Mouse (Mus musculus): ENCODE results near the gene Nudt9.
A peak's percentile ranks its signal among the peaks of the same experiment; 100 is the strongest.
"Not testable (repeated sequence)": the region's sequence is repeated elsewhere in the genome, so short reads cannot be mapped to it uniquely, and the experiment has no call there.

The Nudt9 gene

DNA sequence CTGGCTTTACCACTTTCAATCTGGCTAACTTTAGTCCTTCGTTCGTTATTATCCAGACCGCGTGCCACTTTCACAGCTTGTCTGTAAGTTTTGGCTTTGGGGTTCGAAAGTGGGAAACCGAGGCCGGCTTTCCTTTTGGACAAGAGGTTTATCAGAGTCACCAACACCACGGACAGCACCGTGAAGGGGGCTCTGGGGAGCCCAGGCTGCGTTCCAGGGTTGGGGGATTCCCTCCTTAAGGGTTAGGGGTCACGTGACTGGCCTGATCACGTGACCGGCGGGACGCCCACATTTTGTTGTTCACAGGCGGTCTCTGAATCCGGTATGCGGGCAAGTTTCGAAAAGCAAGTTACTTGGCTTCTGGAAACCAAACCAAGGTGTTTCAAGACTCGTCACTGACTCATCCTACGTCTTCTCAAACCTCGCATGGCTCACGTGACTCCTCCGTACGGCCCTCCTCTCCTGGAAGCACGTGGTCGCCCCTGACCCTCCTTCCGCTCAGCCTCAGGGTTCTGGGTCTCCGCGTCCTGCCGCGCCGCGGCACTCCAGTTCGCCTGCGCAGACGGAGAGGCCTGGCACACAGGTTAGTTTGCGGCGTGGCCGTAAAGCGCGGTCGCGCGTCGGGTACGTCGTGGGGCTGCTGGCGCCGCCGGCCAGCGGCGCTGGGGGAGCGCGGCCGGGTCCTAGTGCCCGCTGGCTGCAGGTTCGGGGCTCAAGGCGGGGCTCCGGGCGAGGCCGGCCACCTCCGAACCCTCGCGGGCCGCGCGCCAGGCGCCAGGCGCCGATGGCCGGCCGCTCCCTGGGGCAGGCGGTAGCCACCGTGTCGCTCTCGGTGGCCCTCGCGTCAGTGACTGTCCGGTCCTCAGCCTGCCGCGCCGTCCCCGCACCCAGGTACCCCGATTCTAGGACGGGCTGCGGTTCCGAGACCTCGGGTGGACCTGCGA lies at the start of gene Nudt9:
Gene Nudt9, plus strand, starts transcription at position 51 of the 944 bp plus-strand sequence.
- DNase-seq (ENCODE audit: low spot score): peak; percentile 95

DNA sequence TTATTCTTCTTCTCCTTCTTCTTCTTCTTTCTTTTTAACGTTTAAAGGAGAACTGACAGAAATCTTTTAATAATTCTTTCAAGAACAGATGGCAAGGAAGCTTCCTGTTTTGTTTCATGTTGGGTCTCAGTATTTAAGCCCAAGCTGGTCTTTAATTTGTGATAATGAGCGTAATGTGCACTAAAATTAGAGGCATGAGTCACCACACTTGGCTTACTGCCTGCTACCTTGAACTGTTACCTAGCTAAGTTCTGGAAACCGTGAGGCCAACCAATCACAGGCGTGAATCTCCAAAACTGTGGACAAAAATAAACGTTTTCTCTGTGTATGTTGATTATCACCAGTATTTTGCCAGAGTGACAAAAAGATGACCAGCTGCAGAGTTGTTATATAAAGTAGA lies 47.4 kb upstream of the Nudt9 start:
- no peak for DNase-seq (ENCODE audit: low spot score)

DNA sequence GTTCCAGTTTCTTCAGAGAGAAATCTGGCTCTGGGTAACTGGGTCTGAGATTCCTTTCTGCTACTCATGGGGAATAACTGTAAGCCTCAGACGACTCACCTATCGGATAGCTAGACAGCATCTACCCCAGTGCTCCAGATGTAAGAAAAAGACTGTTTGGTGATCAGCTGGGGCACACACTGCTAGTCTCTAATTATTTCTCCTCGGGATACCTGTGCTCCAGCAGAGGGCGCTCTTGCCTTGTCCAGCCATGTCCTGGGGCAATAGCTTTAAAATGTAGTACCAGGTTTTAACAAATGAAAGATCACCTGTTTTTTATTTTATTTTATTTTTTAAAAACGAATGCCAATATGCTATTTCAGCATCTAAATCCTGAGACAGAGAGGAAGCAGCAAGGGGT lies 46.4 kb upstream of the Nudt9 start:
- peak; percentile 61 for DNase-seq (ENCODE audit: low spot score)

DNA sequence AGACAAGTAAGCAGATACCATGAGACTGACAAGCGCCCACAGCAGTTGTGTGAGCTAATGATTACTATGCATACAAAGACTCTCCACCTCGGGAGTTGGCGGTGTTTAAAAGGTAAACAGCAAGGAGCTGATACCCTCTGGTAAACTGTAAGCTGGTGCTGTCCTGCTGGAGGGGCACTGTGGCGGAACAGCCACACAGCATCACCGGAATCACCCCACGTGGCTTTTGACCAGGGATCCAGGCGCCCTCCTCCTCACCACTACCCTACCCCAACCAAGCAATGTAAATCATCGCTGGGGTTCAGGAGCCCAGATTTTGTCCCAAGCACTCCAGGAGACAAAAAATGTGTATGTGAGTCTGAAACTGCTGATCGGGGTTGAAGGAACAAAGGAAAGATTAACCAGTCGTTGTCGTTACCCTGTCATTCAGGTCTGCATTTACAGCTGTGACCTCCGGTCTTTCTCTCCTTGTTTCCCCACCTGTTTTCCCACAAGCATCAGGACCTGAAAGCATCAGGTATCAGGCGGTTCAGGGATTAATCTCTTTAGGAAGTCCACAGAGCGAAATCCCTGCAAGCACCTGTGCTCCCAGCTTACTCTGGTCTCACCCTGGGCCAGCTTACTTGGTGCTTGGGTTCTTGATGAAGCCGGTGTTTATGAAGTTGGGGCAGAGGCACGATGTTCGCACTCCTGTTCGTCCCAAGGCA lies 43.4 kb upstream of the Nudt9 start:
- DNase-seq (ENCODE audit: low spot score): no peak

DNA sequence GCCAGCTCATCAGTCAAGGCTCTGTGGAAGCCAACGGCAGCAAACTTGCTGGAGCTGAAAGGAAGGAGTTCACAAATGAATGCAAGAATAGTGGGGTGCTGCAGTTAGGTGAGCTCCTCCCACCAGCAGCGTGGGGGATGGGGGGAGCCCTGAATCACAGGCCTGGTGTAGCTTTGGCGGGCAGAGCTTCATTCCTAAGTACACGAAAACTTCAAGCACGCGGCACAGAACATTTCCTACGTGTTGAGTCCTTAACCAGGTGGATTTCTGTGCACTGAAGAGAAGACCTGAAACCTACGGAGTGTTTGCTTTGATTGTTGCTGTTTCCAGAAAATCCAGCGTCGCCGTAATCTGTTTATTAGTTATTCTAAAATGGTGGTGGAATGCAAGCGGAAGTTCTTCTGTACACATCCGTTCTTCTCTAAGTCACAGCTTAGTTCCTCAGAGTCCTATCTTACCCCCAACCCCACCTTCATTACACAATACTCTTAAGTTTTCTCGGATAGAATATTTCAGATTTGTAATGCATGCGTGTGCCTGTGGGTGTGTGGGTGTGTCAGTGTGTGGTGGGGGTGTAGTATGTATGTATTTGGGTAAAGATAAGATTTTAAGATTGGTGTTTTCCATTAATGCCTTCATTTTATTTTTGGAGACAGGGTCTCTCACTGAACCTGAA lies 42.7 kb upstream of the Nudt9 start:
- DNase-seq (ENCODE audit: low spot score): no peak

DNA sequence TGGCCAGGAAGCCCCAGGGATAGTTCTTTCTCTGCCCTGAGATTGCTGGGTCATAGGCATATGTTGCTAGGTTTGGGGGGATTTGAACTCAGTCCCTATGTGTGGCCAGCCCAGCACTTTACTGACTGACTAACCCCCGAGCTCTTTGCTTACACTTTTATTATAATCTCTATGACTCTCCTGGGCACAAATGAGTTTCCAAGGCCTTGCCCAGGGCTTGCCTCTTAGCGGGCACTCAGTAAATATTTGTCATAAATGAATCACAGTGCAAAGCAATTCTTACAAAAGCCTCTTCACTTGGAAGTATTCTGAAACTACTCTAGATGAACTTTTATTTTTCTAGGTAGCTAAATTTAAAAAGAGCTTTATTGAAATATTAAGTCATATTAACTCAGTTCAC lies 42.2 kb upstream of the Nudt9 start:
- no peak for DNase-seq (ENCODE audit: low spot score)

DNA sequence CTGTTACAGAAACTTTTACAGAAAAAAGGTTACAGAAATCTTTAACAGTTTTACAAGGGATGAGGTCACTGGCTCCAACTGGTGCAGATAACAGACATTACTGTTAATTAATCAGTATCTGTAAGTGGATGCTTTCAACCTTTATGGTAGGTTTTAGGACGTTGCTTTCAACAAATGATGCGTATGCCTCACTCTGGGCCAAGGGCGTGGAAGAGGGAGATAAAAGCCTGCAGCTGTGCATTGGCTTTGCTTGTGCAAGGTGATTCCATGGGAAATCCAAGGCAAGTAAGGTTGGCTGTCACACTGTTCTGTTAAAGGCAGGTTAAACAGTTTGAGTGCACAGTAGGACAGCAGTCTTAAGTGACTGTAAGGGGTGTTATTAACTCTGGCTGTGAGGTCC lies 39.3 kb upstream of the Nudt9 start:
- no peak for DNase-seq (ENCODE audit: low spot score)

DNA sequence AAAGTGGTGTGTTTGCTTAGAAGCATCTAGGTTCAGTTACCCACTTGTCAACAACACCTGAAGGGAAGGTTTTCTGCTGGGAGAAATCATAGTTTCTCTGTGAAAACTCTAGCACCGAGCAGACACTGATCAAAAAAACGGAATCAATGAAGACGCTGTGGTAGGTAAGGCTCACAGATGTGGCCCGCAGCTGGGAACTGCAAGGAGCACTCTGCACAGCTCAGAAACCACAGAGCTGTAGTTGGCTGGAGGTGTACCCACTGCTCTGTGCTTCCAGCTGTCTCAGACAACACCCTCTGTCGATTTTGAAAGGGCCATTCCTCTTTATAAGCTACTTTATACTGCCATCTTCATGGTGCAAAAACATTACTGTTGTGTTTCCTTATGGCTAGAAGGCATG lies 38.3 kb upstream of the Nudt9 start:
- no peak for DNase-seq (ENCODE audit: low spot score)

DNA sequence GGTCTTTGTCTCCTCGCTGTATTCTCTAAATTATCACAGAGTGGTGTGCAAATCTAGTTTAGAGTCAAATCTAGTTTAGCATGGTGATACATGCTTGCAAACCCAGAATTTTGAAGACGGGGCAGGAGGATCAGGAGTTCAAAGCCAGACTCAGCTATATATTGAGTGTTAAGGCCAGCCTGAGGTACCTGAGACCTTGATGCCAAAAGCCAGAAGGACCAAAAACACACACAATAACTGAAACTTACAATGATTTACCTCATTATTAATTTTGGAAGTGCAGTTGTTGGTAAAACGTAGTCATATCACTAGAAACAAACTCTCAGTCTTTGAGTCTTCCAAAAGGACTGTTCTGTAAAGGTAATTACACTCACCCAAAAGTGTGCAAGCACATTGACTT lies 36.7 kb upstream of the Nudt9 start:
- no peak for DNase-seq (ENCODE audit: low spot score)

DNA sequence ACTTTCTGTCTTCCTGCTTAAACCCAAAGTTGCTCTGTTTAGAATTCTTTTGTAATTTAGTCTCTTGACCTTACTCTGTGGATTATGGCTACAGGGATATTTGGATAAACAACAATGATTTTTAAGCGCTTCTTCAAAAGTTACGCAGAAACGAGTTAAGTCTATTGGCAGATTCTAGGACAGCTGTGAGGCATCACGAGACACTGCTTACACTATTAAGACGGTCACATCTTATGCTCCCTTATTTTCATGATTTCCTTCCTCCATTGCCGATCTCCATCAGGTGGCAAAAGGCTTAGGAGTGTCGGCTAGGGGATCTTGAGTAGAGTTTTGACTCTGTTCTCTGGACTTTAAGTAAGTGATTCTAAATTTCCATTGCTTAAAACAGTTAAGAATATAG lies 35.8 kb upstream of the Nudt9 start:
- no peak for DNase-seq (ENCODE audit: low spot score)

DNA sequence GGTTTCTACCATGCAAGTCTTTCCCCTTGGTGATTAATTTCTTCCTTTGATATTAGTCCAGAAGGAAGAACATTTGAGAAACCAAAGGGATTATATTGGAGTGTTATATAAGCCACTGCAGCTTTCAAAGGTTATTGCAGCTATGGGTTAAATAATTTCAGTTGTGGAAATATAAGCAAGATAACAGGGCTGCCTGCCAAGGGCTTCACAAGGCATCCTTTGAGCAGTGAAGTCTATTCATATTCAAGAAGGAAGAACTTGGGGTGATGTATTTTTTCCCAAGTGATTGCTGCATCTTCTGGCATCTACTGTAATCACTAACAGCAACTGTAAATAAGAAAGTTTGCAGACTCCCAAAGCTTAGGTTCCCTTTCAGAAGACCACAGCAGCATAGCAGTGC lies 34.7 kb upstream of the Nudt9 start:
- no peak for DNase-seq (ENCODE audit: low spot score)

DNA sequence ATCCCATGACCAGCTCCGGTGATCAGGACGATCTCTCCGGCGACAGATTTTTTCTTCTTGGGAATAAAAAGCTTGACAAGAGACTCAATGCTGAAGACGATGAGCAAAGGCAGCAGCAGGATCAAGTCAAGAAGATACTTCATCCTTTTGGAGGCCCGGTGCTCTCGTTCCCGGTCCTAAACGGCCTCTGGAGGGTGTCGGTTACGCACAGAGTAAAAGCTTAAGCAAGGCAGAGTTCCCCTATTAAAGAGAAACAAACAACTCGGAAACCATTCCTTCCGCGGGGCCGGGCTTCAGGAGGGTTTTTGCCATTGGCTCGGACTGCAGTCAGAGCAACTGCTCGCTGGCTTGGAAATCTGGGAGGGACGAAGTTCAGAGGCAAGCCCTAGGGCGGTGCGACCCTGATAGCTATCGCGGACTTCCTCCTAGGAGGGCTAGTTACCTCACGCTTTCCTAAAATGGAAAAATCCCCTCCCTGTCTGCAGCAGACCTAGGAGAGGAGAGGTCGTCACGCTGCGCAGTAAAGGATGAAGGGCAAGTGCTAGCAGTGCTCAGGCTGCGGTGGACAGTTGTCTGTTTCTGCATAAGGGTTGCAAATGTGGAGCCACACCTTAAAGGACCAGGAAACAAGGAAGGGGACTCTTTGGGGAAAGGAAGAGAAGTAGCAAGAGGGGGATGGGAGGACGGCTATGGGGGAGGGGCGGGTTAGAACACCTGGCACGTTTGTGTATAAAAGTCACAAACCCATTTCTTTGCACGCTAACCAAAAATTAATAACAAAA lies 24.3 kb upstream of the Nudt9 start, which contains the start of gene Hsd17b11:
Gene Hsd17b11, minus strand, starts transcription at position 323 of the 782 bp plus-strand sequence.
- DNase-seq (ENCODE audit: low spot score): peak; percentile 39

DNA sequence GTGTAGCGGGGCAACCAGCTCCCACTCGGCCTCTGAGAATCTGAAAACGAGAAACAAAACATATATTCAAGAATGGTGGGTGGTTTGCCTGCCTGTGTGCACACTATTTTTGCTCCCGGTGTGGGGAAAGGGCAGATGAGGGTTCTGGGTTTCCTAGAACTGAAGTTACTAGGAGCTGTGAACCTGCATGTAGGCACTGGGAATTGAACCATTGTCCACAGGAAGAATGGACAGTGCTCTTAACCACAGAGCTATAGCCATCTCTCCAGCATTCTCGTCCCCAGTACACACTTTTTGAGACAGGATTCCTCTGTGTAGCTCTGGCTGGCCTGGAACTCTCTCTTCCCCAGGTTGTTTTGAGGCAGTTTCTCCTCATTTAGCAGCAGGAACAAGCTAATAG lies 23.5 kb upstream of the Nudt9 start:
- DNase-seq (ENCODE audit: low spot score): no peak

DNA sequence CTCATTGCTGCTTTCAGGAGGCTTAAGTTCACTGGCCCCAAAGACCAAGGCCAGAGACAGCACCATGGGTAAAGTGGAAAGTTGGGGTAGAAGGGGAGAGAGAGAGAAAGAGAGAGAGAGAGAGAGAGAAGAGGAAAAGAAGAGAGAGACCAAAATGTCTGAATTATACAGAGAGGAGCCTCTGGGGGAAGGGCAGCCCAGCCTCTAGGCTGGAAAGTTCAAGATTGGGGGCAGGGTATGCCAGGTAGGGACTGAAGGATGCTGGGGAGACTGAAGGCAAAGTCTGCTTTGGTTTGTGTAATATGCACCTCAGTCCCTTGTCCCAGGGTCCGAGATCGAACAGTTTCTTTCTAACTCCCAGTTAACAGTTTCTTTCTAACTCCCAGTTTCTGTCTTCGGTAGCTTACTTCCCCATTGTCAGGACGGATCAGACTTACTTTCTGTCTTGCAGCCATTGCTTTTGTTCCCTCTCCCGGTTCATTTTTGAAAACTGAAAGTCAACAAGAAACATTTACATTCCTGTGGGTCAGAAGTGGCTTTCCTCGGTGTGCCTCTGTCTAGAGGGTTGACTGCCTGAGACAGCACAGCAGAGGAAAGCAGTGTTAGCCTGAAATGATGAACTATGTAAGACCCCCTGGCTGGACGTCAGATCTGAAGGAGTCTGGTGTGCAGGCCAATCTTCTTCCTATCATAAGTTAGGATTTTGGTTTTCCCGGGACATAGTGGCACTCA lies 22.7 kb upstream of the Nudt9 start:
- no peak for DNase-seq (ENCODE audit: low spot score)

DNA sequence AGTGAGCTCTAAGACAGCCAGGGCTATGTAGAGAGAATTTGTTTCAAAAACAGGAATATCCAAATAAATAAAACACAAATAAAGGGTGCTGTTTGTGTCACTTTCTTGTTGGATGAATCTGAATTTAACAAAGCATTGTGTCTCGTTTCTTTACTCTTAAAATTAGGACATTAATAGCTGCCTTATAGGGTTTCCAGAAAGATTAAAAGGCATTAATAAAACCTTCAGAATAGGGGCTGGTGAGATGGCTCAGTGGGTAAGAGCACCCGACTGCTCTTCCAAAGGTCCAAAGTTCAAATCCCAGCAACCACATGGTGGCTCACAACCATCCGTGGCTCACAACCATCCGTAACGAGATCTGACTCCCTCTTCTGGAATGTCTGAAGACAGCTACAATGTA lies 21.9 kb upstream of the Nudt9 start:
- not testable (repeated sequence) for DNase-seq (ENCODE audit: low spot score)

DNA sequence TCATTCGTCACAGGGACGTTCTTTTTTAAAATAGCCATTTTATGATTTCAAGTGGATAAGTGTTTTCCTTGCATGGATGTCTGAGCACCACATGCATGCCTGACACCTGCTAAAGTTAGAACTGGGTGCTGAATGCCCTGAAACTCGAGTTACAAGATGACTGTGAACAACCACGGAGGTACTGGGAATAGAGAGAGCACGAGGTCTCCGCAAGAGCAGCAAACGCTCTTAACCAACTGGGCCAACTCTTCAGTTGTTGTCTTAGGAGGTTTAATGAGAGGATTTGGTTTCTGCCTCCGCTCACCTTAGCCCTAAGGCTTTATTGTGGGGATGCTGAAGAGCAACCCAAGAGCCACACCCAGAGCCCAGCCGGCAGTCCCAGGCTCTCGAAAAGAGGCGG lies 21.3 kb upstream of the Nudt9 start:
- DNase-seq (ENCODE audit: low spot score): no peak

DNA sequence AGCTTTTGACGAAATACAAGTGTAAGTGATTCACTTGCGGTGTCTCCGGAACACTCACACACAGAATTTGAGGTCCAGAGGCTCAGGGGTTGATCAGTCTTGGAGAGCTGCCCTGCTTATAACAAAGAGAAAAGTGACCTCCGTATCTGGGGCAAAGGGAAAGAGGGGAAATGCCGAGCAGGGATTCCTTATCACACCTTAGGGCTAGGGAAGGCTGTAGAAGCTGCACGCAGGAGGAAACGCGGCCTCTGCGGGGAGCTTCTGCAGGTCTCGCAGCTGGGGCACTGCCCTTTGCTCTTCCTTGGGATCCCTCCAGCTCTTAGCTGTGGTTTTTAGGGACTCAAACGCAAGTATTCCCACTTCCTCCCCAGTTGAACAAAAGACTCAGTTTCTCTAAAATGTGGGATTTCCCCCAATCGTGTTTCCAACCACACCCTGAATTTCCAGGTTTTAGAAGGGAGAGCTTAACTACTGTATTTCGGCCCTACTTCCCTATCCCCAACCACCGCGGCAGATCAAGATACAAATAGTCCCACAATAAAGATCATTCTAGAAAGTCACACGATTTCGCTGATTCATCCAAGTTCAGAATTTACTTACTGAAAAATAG lies 20.8 kb upstream of the Nudt9 start:
- no peak for DNase-seq (ENCODE audit: low spot score)

DNA sequence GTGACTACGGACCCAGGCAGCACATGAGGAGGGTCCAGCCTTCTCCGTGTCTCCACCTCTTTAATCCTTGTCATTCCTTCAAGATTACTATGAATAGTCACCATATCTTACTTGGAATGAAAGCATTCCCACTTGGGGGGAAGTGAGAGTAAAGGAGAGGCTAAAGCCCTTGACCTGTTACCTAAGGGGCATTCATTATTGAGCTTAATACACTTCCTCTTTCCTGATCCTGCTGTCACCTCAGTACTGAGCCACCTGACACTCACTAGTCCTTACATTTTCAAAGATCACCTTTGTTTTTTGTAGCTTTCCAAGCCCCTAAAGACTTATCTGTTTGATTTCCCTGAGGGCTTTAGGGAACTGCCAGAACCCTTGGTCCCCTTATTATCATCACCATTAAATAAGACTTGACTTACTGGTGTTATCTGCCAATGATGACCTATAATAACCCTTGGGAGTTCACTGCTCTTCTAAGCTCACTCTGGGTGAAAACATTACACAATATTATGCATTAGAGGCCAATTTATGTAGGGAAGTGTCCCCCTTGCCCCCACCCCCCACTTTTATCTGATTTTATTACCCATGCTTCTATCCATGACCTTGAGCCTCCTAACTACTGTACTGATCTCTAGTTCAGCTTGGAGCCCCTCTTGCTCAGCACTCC lies 13.5 kb upstream of the Nudt9 start:
- DNase-seq (ENCODE audit: low spot score): no peak

DNA sequence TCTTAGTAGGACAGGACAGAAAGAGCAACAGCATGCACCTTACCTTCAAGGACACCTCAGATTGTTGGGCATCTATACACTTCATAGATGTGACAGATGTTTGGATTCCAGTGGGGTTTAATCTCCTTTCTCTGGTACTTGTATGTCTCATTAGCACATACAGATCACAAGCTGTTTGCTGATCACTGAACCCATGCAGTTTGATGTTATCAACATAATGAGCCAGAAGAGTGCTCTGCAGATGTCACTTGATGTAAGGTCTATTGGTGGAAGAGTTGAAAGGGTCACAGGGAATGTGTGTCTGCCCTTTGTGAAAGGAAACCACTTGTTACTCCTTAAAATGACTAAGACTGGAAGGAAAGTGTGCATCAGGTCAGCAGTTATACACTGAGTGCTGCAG lies 11.0 kb upstream of the Nudt9 start:
- DNase-seq (ENCODE audit: low spot score): no peak

DNA sequence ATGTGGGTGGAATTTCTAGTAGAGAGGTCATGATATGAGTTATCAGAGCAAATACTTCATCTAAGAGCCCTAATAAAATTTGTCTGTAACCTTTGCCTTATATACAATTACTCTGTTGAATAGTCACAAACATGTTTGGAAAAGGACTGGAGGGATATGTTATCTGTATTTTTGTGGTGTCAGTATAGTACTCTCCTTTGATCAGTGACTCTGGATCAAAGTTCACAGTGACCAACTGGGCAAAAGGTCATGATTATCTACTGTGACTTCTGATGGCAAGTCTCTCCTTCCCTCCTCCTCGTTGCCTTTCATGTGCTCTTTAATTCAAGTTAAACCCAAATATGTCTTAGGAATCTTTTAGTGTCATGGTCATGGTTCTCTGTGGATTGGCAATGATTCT lies 10.3 kb upstream of the Nudt9 start:
- no peak for DNase-seq (ENCODE audit: low spot score)

Measured in left cerebral cortex, adult 11 months (tissue).